Mouse (Mus musculus) embryonic fibroblast, embryonic 13.5 days (primary cell): ENCODE measurements at regions not wholly inside any gene's neighbourhood (a gene's known extent, or its start where the extent isn't known, plus 50 kb on each side); places are given as distances from the start of the nearest gene placed in this dataset.

ENCODE experiments used
- CTCF ChIP-seq: IDR thresholded peaks from 2 replicates; pipeline ENCODE4 v1.5.1; 2011; ENCODE audit warnings: mild to moderate bottlenecking, control low read depth, low read length, moderate library complexity, borderline replicate concordance; ENCODE audit not compliant: insufficient read depth
- POLR2A ChIP-seq: IDR thresholded peaks from 2 replicates; pipeline ENCODE4 v1.6.1; 2011; ENCODE audit warnings: low read depth, mild to moderate bottlenecking, control low read depth, low read length, moderate library complexity

DNA sequence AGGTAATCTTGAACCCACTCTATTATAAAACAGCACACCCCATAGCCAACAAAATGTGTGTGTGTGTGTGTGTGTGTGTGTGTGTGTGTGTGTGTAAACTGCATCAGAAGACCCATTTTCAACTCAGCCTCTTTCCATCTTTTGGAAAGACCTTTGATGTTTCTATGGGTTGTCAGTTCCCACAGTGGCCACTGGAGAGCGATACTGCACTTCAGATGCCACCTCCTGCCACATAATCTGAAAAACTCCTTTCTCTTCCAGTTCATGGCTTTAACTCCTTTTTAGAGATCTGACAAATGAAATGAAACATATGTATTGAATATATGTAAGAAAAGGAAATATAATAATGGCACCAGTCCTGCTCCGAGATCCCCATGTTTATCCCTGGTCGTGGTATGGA is 79.3 kb upstream of the Usp51 start:
- TF ChIP-seq CTCF: 0 out of 2 replicates have a peak, but pooled peaks have one; percentile 29
- TF ChIP-seq POLR2A: no peak
